Comparison of ENCODE assay signal across 12 mouse cellular contexts in genomic region chr11:21151672-21152071, GRCm38 (mm10).
"Had no signal": no experiment of that assay in that cellular context is flagged by ENCODE, and none has a peak within 500 bp of the region (broad histone marks: within the 10 kb centered on the region; RNA-seq: fewer than 3 reads in every experiment).

No protein-coding gene starts in this region.

- DNase-seq: lung, adult 18-20 months; lung, embryonic 14.5 days; lung, postnatal 10 days; lung, postnatal 4 days; midbrain, embryonic 14.5 days; right cerebral cortex, postnatal 25 days; right cerebral cortex, postnatal 4 days; spleen, adult 18-20 months; thymus, adult 18-20 months; thymus, postnatal 14 days; thymus, postnatal 36 days had no signal

- ATAC-seq: midbrain, embryonic 16.5 days had no signal
